Mouse (Mus musculus): ENCODE results near the gene Vkorc1l1.

DNA sequence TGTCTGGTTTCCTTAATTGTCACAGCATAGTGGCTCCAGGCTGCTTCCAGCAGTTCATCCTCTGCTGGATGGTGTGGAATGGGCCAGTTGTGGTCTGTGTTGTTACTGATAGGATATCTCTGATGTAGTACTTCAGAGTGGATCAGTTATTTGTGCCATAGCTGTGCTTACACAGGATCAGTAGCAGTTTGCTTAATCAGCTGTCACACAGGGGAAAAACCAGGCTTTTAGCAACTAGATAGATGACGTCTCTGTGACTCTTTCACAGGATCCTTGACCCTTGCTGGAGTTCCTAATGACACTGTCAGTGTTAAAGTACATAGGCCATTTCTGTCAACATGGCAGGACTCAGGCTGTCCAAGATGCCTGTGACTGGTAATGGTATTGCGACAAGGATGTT, 92.1 kb downstream of the Vkorc1l1 start:
- TF ChIP-seq CTCF (IDR thresholded peaks at IDR 0.05; ENCODE audit: insufficient read depth, low read length) (no peak), POLR2A (IDR thresholded peaks at IDR 0.05; ENCODE audit: borderline replicate concordance, extremely low read depth, low read depth, low read length) (no peak)

Measured in lung, adult 2 months (tissue).